Mouse (Mus musculus): ENCODE results near the gene Fam83d.

The Fam83d gene

DNA sequence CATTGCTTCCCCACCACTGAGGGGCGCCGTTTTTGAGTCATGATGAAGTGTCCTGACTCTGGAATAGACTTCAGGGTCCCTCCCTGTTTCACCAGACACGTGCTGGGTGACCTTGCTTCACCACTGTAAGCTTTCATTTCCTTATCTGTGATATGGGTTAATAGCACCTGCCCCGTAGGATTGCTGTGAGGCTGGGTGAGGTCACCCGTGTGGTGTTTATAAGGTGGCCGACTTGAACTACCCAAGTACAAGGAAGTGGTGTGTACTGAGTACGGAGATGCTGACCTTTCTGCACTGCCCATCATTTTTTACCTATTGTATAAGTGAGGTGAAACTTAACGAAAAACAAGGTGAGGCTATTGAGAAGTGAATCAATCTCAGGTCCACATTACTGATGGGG, 35.7 kb downstream of the Fam83d start:
- in situ Hi-C loops (cut with MboI, MseI): no loop called here

DNA sequence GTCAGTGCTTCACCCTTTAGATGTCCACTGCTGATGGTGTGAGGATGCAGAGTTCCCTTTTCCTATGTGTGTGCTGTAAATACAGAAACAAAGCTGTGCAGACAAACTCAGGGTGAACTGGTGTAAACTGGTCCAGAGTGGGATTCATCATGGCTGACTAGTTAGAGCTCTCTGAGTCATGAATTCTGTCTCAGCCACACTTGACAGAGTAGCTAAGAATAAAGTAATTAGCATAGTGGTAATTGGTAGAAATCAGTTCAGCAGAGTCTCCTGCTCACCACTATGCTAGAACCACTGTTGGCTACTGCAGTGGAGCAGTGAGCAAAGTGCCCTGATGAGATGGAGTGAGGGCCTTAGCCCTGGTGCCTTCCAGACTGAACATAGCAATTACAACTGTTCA, 47.8 kb downstream of the Fam83d start:
- in situ Hi-C loops (cut with MboI, MseI): no loop called here

DNA sequence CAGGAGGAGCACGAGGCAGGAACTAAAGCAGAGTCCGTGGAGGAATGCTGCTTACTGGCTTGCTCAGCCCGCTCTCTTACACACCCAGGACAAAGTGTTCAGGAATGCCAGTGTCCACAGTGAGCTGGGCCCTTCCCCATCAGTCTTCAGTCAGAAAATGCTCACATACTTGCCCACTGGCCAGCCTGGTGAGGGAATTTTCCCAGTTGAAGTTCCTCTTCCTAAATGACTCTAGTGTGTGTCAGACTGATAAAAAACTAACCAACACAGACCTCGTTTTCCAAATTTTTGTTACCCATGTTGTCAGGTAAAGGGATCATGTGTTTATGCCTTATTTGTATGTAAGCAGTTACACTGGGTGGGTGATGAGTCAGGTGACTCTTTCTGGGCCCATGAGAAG, 48.3 kb downstream of the Fam83d start:
- in situ Hi-C loops (cut with MboI, MseI): no loop called here

DNA sequence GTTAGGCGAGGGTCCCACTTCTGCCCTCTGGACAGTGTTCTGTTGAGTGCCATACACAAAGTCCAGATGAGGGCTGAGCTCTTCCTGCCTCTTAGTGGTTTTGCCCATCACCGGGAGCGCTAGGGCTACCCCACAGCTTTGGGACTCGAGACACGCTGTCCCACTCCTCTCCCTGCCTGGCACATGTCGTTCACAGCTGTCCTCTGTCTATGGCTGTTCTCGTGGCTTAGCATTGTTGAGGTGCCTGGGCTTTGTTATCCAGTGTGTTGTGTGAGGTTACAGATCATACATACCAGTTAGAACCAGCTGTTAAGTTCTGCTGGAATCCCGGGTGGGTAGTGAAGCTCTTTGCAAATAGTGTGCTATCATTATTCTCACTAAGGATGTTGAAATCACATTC, 49.8 kb downstream of the Fam83d start:
- in situ Hi-C loops (cut with MboI, MseI): no loop called here

DNA sequence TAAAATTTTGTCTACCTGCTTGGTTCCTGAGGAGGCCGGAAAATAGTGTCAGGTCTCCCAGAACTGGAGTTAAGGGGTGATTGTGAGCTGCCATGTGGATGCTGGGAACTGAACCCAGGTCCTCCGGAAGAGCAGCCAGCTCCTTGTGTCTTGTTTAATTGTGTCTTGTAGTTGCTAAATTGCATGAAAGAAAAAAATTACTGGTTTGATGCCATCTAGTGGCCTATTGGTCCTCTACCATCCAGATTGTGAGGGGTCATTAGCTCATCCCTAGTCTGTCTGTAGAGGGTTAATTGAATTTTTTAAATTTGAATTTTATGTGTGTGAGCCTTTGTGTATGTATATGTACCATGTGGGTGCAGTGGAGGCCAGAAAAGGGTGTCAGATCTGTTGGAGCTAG, 60.2 kb downstream of the Fam83d start:
- in situ Hi-C loops (cut with MboI, MseI): no loop called here

DNA sequence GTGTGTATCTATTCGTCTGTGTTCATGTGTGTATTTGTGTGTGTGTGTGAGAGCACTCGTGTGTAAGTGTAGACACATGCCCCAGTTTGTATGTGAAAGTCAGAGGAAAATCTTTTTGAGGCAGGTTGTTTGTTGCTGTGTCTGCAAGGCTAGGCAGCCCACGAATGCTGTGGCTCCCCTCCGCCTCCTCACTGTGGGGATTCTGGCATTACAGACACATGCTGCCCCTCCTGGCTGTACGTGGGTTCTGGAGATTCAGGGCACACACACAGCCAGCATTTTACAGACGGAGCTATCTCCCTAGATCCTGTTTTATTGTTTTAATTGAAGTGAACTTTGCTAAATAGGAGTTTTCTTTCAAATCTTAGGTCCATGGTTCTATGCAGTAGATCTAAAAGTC, 61.9 kb downstream of the Fam83d start:
- in situ Hi-C loops (cut with MboI, MseI): no loop called here

DNA sequence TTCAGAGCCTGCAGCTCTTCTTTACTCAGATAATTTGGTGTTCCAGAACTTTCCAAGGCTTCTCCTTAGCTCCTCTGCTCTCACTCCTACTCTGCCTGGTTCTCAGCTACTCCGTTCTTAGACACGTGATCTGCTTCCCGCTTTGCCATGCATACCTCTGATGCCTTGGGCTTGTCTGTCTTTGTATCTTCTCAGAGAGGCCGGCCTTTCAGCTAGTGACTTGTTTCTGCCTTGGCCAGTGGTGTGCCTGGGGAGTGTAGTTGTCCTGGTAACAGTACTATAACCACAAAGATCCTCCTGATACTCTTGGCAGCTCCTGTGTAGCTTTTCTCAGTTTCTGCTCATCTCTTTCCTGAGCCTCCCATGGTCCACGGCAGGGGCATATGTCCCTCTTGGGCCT, 65.3 kb downstream of the Fam83d start:
- in situ Hi-C loops (cut with MboI, MseI): no loop called here

DNA sequence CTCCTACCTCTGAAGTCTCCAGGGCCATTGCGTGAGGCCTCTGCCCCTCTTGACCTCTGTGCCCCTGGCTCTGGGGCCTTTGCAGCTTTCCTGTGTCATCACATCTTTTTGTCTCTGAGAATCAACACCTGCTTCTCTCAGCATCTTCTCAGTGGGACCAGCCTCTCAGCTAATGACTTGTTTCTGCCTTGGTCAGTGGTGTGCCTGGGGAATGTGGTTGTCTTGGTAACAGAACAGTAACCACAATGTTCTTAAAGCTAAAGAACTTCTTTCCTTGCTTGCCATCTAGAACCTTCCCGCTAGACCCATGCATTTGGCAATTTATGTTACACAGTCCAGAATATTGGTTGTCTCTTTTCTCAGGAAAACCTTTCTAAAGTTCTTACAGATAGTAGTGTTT, 65.8 kb downstream of the Fam83d start:
- in situ Hi-C loops (cut with MboI, MseI): no loop called here
